Mouse (Mus musculus): ENCODE measurements around the gene Hs6st2.

Gene Hs6st2

GRCm38 (mm10) chrX:51349682-51350081 lies 332.0 kb downstream of the Hs6st2 start:
- in situ Hi-C loops (cut with MboI, MseI): no loop called here

GRCm38 (mm10) chrX:51343595-51343994 lies 338.1 kb downstream of the Hs6st2 start:
- in situ Hi-C loops (cut with MboI, MseI): no loop called here

Data from T-helper 17 cell (primary cell).